In genomic region chr2:48501387-48501786, GRCm38 (mm10) we compare ENCODE assay signal across 18 mouse cellular contexts.
"Had no signal": no experiment of that assay in that cellular context is flagged by ENCODE, and none has a peak within 500 bp of the region (broad histone marks: within the 10 kb centered on the region; RNA-seq: fewer than 3 reads in every experiment).

No protein-coding gene starts in this region.

- H3K36me3 ChIP-seq: midbrain, embryonic 10.5 days; midbrain, embryonic 12.5 days; neural tube, embryonic 13.5 days; neural tube, embryonic 15.5 days had no signal

- H3K27me3 ChIP-seq: midbrain, embryonic 12.5 days; neural tube, embryonic 13.5 days; neural tube, embryonic 15.5 days had no signal

- H3K4me3 ChIP-seq: midbrain, embryonic 10.5 days; midbrain, embryonic 12.5 days; myocyte; neural tube, embryonic 13.5 days; neural tube, embryonic 15.5 days had no signal

- H3K9me3 ChIP-seq: midbrain, embryonic 10.5 days; midbrain, embryonic 12.5 days; neural tube, embryonic 13.5 days; neural tube, embryonic 15.5 days had no signal

- H3K4me1 ChIP-seq: midbrain, embryonic 10.5 days; midbrain, embryonic 12.5 days; neural tube, embryonic 13.5 days; neural tube, embryonic 15.5 days had no signal

- DNase-seq: lung, adult 2 months; lung, postnatal 4 days; midbrain, embryonic 14.5 days; retina, postnatal 1 day; right cerebral cortex, adult 18-20 months; right cerebral cortex, postnatal 25 days; right cerebral cortex, postnatal 4 days; spleen, adult 18-20 months; thymus, adult 18-20 months; thymus, postnatal 14 days; thymus, postnatal 36 days had no signal

- H3K27ac ChIP-seq: liver, embryonic 14.5 days; midbrain, embryonic 10.5 days; midbrain, embryonic 12.5 days; neural tube, embryonic 13.5 days; neural tube, embryonic 15.5 days had no signal

- ATAC-seq: midbrain, embryonic 16.5 days had no signal

- H3K4me2 ChIP-seq: midbrain, embryonic 12.5 days; neural tube, embryonic 13.5 days; neural tube, embryonic 15.5 days had no signal

- H3K9ac ChIP-seq: liver, embryonic 14.5 days; midbrain, embryonic 12.5 days; neural tube, embryonic 13.5 days; neural tube, embryonic 15.5 days had no signal
